Mouse (Mus musculus) midbrain, embryonic 12.5 days (tissue): Measurements from ENCODE around the gene Stox2. TPM values are rescaled to one million over a fixed set of nuclear protein-coding genes. Genes with fewer than 3 reads are reported as not detected.

ENCODE experiments used
- ATAC-seq: fragments of 200-750 bp; cut with Nextera tagmentation; 2 replicates; pipeline ENCODE4 v1.8.0; 2017; ENCODE audit warnings: low read depth, moderate TSS enrichment, moderate library complexity; ENCODE audit not compliant: low FRiP score
- H3K27ac ChIP-seq: fragments of 300-500 bp; sonication (generic); replicated peaks from 2 replicates; pipeline ENCODE4 v1.5.1; 2016; ENCODE audit warnings: mild to moderate bottlenecking
- H3K27me3 ChIP-seq: fragments of 300-500 bp; sonication (generic); 2 replicates; pipeline ENCODE4 v1.6.1; 2016; ENCODE audit warnings: mild to moderate bottlenecking
- H3K36me3 ChIP-seq: fragments of 300-500 bp; sonication (generic); 2 replicates; pipeline ENCODE4 v1.6.1; 2016
- H3K4me1 ChIP-seq: fragments of 300-500 bp; sonication (generic); 2 replicates; pipeline ENCODE4 v1.6.1; 2016
- H3K4me2 ChIP-seq: fragments of 300-500 bp; sonication (generic); replicated peaks from 2 replicates; pipeline ENCODE4 v1.6.1; 2016; ENCODE audit warnings: mild to moderate bottlenecking, moderate library complexity
- H3K4me3 ChIP-seq: fragments of 300-500 bp; sonication (generic); 2 replicates; pipeline ENCODE4 v1.5.1; 2016; ENCODE audit warnings: mild to moderate bottlenecking
- H3K9ac ChIP-seq: fragments of 300-500 bp; sonication (generic); replicated peaks from 2 replicates; pipeline ENCODE4 v1.6.1; 2016; ENCODE audit warnings: mild to moderate bottlenecking, moderate library complexity
- H3K9me3 ChIP-seq: fragments of 300-500 bp; sonication (generic); 2 replicates; pipeline ENCODE4 v1.6.1; 2016; ENCODE audit warnings: mild to moderate bottlenecking
- WGBS: fragments of 180-500 bp; shearing (Covaris S2); methylation state at CpG from one replicate; pipeline ENCODE4 v1.1.7; 2016; 5-methylcytosine and 5-hydroxymethylcytosine counted together
- polyA plus RNA-seq: library from polyadenylated mRNA; unstranded; fragments of >200 nt; fragmentation: Nextera tagmentation; extraction: Ambion mirVana; gene quantifications from 2 replicates; pipeline ENCODE4 v1.2.1, GENCODE M21; 2016

The Stox2 gene
- polyA plus RNA-seq, 1 experiment from 2014 or later = 53.6 TPM

DNA sequence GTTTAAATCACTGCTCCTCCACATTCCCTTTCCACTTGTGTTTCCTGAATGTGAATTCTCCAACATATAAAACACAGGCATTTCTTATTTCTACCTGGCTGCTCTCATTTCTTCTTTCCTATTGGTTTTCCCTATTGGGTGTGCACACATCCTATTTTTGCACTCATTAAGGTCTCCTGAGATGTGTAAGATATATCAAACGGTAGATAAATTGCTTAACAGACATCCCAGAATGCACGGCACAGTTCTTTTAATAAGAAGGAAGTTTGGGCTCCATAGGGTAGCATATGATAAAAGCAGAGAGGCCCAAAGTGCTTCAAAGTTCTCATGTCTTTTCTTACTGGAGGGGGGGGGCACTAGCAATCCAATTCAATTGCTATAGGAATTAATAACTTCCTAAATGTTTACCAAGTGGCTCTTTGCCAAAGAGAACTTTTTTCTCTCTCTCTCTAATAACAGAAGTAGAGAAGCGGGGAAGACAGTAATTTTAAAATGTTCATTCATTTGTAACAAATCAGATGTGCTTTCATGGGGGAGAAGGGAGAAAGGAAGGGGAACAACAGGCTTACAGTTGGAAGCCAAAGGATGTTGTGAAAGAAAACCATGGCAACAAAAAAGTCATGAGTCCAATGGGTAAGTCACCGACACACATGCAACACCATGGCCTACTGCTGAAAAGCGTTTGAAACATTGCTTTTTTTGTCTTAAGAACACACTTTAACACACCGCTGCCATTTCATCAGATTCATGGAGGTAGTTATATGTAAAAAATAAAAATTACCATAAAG is 263.2 kb downstream of the Stox2 start:
- Histone ChIP-seq H3K4me2 (no peak overlapping the region), H3K9ac (no peak overlapping the region), H3K27me3 (no peaks in the 10 kb centered on the region), H3K27ac (no peak overlapping the region), H3K36me3 (peaks cover 53% of the 10 kb centered on the region), H3K4me1 (peaks cover 11% of the 10 kb centered on the region; the same call in 1 of the 2 replicates), H3K9me3 (no peaks in the 10 kb centered on the region), H3K4me3 (no peak overlapping the region)
- 91% methylated on average over 6 of the region's 6 CpGs for WGBS
- ATAC-seq = no peak

DNA sequence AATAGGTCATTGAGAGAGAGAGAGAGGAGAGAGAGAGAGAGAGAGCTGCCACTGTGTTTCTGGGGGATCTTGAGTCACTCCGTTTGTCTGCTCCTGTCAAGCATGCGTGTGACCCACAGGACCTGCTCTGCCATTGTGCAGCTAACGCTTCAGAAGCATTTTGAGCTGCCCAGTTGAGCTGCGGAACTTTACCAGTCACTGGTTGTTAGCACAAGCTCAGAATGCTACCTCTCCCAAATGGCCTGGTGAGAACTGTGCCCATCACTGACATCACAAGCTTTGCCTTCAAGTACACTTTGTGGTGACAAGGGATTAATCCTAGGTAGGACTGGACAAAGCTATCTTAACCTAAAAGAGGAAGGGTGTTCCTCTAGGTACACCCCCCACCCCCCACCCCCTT is 263.9 kb downstream of the Stox2 start:
- Histone ChIP-seq H3K9me3 (no peaks in the 10 kb centered on the region), H3K27me3 (no peaks in the 10 kb centered on the region), H3K27ac (no peak overlapping the region), H3K4me2 (no peak overlapping the region), H3K9ac (no peak overlapping the region), H3K36me3 (peaks cover 47% of the 10 kb centered on the region), H3K4me1 (peaks cover 11% of the 10 kb centered on the region; the same call in 1 of the 2 replicates), H3K4me3 (no peak overlapping the region)
- no peak for ATAC-seq
- 79% methylated on average over 4 of the region's 4 CpGs for WGBS

DNA sequence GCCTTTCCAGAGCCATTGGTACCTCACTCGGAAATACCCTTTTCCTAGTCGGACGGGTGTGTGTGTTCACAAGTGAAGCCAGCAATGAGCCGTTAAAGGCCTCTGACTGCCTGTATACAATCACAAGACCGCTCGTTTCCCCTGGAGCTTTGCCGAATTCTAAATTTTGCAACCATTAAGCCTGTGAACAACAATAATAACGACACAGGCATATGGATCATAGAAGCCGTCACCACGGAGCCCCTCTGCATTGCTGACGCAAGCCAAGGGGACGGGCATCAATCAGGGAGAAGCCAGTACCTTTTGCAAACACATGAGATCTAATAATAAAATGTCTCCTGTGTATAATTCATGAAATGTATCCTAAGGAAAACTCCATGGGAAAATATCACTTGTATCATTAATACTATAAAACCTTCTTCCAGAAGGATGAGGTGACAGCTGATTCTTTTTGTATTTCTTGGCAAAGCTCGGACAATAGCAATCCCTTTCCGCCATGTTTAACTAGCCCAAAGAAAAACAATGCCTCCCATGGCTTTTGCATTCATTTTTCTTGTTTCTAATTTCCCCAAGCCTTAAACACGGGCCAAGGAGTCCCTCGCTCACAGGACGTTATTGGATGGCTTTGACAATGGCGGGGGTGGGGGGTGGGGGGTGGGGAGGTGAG is 265.0 kb downstream of the Stox2 start:
- no peaks in the 10 kb centered on the region for H3K27me3 ChIP-seq
- peaks cover 11% of the 10 kb centered on the region; the same call in 1 of the 2 replicates for H3K4me1 ChIP-seq
- H3K27ac ChIP-seq = no peak overlapping the region
- H3K36me3 ChIP-seq = peaks cover 40% of the 10 kb centered on the region
- 82% methylated on average over 18 of the region's 18 CpGs for WGBS
- no peak overlapping the region for H3K4me2 ChIP-seq
- H3K9ac ChIP-seq = no peak overlapping the region
- H3K9me3 ChIP-seq = no peaks in the 10 kb centered on the region
- no peak for ATAC-seq
- no peak overlapping the region for H3K4me3 ChIP-seq

DNA sequence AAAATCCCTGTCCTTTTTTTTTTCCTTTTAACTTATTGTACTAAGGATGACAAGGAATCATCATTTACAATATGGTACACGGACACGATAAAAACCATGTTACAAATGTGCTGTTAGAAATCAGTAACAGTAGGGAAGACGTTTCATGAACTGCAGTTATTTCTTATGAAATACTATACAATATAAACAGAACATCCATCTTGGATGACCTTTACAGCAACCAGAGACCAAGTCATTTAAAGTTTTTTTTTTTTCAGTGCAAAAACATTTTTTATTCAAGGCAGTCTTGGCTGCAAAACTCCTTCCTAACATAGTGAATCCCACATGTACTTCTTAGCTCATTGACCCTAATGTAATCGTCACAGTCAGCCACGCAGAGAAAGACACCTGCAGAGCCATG is 266.0 kb downstream of the Stox2 start:
- WGBS = 85% methylated on average over 5 of the region's 5 CpGs
- H3K27ac ChIP-seq = no peak overlapping the region
- no peaks in the 10 kb centered on the region for H3K9me3 ChIP-seq
- no peak overlapping the region for H3K4me3 ChIP-seq
- no peak for ATAC-seq
- H3K4me2 ChIP-seq = no peak overlapping the region
- no peak overlapping the region for H3K9ac ChIP-seq
- H3K36me3 ChIP-seq = peaks cover 30% of the 10 kb centered on the region
- no peaks in the 10 kb centered on the region for H3K27me3 ChIP-seq
- peaks cover 11% of the 10 kb centered on the region; the same call in 1 of the 2 replicates for H3K4me1 ChIP-seq

DNA sequence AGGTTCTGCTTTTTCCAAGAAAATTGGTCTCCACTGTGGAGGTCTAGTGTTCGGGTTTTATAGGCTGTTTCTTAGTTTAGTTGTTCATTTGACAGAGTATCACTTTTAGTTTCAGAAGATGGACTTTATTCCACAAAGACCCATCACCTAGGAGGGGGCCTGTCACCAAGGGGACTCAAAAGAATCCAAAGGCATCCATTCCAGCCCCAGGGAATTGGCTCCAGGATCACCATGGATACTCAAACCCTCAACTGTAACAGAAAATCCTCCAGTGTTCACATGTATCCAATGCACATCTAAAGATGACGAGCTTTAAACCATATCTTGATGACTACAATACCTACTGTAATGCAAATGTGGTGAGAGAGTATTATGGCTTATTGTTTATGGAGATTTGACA is 267.4 kb downstream of the Stox2 start:
- H3K27ac ChIP-seq = 0 out of 2 replicates have a peak overlapping the region, but pooled peaks have one; percentile 26
- WGBS = 51% methylated on average over 2 of the region's 2 CpGs
- peaks cover 17% of the 10 kb centered on the region for H3K36me3 ChIP-seq
- peak; percentile 19; the same call in 1 of the 2 replicates for ATAC-seq
- H3K9ac ChIP-seq = no peak overlapping the region
- H3K27me3 ChIP-seq = no peaks in the 10 kb centered on the region
- H3K4me2 ChIP-seq = no peak overlapping the region
- H3K4me3 ChIP-seq = no peak overlapping the region
- no peaks in the 10 kb centered on the region for H3K9me3 ChIP-seq
- peaks cover 11% of the 10 kb centered on the region; the same call in 1 of the 2 replicates for H3K4me1 ChIP-seq

DNA sequence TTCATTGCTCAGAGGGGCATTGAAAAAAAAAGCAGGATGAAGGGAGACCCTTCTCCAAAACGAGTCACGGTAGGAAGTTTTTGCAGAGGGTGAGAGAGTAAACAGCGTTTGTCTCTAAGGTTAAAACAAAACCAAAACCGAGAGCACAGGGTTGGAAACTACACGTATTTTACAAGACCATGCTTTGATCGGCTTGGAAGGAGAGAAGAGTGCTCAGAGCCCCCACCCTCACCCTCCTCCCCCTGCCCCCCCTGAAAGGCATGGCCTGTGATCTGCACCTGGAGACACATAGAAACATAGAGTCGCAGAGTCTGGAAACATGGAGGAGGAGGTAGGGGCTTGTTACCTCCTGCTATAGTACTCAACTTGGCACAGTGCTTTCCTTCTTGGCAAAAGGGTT is 272.3 kb downstream of the Stox2 start:
- Histone ChIP-seq H3K4me1 (peaks cover 5% of the 10 kb centered on the region; the same call in 1 of the 2 replicates), H3K4me2 (no peak overlapping the region), H3K4me3 (no peak overlapping the region), H3K27ac (no peak overlapping the region), H3K27me3 (no peaks in the 10 kb centered on the region), H3K36me3 (peaks cover 4% of the 10 kb centered on the region; the same call in 1 of the 2 replicates), H3K9me3 (no peaks in the 10 kb centered on the region), H3K9ac (no peak overlapping the region)
- no peak for ATAC-seq
- 81% methylated on average over 7 of the region's 7 CpGs for WGBS

DNA sequence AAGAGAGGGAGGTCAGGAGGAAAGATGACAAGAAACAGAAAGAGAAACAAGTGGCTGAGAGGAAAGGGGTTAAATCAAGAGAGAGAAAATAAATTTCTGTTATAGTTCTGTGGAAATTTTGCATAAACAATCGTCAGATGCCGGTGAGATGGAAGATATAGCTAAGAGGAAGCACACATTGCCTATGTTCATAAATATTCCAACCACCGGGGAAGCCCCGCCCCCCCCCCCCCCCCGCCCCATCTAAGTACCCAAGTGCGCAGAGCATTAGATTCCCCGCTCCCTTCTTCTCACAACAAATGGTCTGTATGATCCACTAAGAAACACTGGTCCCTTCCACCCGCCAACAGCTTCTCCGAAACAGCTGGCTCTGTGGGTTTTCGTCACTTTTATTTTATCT is 273.3 kb downstream of the Stox2 start:
- H3K27me3 ChIP-seq = no peaks in the 10 kb centered on the region
- H3K4me3 ChIP-seq = no peak overlapping the region
- no peak overlapping the region for H3K27ac ChIP-seq
- ATAC-seq = no peak
- H3K9me3 ChIP-seq = no peaks in the 10 kb centered on the region
- 88% methylated on average over 9 of the region's 10 CpGs for WGBS
- H3K36me3 ChIP-seq = peaks cover 11% of the 10 kb centered on the region
- H3K9ac ChIP-seq = no peak overlapping the region
- no peak overlapping the region for H3K4me2 ChIP-seq
- H3K4me1 ChIP-seq = no peaks in the 10 kb centered on the region

DNA sequence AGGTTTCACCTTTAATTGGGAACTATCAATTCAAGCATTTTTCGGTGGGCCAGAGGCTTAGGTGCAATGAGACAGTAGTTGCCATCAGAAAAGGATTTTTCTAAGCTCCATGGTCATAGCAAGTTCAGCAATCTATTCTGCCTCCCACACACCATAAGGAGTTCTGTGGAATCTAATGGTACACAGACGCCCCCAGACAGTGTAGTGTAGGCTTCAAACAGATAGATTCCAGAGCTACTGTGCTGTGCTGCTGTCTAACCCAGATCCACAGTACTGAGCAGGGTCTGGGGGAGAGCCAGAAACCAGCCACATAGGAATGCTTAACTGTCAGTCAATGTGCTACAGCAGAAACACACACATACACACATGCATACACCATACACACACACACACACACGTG is 285.5 kb downstream of the Stox2 start:
- ATAC-seq = no peak
- Histone ChIP-seq H3K9me3 (no peaks in the 10 kb centered on the region), H3K36me3 (0 out of 2 replicates have a peak, but pooled peaks cover 5% of the 10 kb centered on the region), H3K27me3 (no peaks in the 10 kb centered on the region), H3K27ac (no peak overlapping the region), H3K4me3 (no peak overlapping the region), H3K4me2 (no peak overlapping the region), H3K9ac (no peak overlapping the region), H3K4me1 (no peaks in the 10 kb centered on the region)
- WGBS = 86% methylated on average over 3 of the region's 3 CpGs

DNA sequence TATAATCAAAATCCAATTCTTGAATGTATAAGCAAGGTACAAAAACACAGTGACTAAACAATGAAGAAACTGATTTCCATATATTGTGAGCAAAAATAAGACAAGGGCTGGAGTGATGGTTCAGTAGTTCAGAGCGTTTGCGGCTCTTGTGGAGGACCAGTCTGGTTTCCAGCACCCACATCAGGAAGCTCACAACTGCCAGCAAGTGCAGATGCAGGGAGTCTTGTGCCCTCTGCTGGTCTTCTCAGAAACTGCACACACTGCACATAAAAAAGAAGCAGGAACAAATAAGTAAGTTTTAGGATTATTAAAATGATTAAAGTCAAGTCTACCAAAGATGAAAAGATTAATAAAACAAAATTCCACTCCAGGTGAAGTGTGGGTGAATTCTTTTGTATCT is 291.6 kb downstream of the Stox2 start:
- Histone ChIP-seq H3K9me3 (peaks cover 10% of the 10 kb centered on the region; the same call in 1 of the 2 replicates), H3K36me3 (peaks cover 15% of the 10 kb centered on the region; the same call in 1 of the 2 replicates), H3K4me3 (no peak overlapping the region), H3K27me3 (no peaks in the 10 kb centered on the region), H3K9ac (no peak overlapping the region), H3K4me2 (no peak overlapping the region), H3K27ac (no peak overlapping the region), H3K4me1 (no peaks in the 10 kb centered on the region)
- ATAC-seq = no peak
- 95% methylated on average over 2 of the region's 2 CpGs for WGBS

DNA sequence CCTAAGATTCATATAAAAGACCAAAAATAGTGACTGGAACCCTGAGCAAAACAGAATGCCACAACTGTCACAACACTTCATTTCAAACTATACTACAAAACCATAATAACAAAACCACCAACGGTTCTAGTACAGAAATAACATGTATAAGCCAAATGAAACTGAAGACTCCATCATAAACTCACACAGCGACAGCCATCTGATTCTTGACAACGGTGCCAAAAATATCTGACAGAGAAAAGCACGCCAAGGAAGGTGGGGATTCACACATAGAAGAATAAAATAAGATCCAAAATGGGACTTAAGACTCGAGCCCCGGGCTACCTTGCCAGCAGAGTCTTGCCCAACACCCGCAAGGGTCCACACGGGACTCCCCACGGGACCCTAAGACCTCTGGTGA is 300.9 kb downstream of the Stox2 start:
- WGBS = 95% methylated on average over 9 of the region's 9 CpGs
- H3K36me3 ChIP-seq = no peaks in the 10 kb centered on the region
- H3K4me2 ChIP-seq = no peak overlapping the region
- H3K9ac ChIP-seq = no peak overlapping the region
- H3K4me1 ChIP-seq = no peaks in the 10 kb centered on the region
- H3K27me3 ChIP-seq = no peaks in the 10 kb centered on the region
- no peak overlapping the region for H3K27ac ChIP-seq
- no peaks in the 10 kb centered on the region; the same call in 1 of the 2 replicates for H3K9me3 ChIP-seq
- no peak for ATAC-seq
- H3K4me3 ChIP-seq = no peak overlapping the region

DNA sequence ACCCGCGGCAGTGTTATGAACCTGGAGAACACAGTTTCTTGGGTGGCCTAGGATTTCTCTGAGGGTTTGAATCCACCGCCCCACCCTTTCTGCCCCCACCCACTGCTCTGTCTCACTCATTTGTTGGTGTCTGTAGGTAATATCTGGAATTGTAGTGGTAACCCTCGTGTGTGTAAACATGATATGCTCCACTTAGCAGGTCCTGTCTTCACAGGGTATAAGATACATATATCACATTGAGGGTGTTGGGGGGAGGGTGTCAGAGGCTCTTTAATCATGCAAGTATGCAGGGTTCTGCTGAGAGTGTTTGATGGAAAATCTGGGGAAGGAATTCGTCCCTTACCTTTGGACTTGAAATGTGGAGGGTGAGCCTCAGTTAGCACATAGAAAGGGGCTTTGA is 310.1 kb downstream of the Stox2 start:
- Histone ChIP-seq H3K36me3 (no peaks in the 10 kb centered on the region), H3K9me3 (no peaks in the 10 kb centered on the region), H3K27me3 (no peaks in the 10 kb centered on the region), H3K9ac (no peak overlapping the region), H3K27ac (no peak overlapping the region), H3K4me1 (no peaks in the 10 kb centered on the region), H3K4me2 (no peak overlapping the region), H3K4me3 (no peak overlapping the region)
- WGBS = 45% methylated on average over 5 of the region's 5 CpGs
- no peak for ATAC-seq

DNA sequence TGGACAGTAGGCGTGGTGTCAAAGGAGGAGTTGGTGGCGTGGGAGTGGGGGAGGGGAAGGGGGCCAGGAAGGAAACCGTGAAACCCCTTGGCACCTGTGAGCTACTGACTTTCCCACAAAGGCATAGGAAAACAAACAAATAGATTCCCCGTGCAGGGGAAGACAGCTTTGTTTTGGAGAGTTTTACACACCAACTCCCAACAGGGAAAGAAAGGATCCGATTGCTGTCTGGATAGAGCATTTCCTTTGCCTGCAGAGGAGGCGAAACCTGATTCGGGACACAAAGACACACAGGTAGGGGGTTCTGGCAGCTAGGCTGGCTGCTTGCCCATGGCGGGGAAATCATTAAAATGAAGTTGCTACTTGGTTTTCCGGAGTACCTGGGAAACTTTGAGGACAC is 310.6 kb downstream of the Stox2 start:
- Histone ChIP-seq H3K9me3 (no peaks in the 10 kb centered on the region), H3K9ac (no peak overlapping the region), H3K27ac (no peak overlapping the region), H3K4me1 (no peaks in the 10 kb centered on the region), H3K4me2 (peak overlapping the region; percentile 21), H3K27me3 (no peaks in the 10 kb centered on the region), H3K36me3 (no peaks in the 10 kb centered on the region), H3K4me3 (no peak overlapping the region)
- no peak for ATAC-seq
- WGBS = 24% methylated on average over 9 of the region's 9 CpGs
